Mouse (Mus musculus): ENCODE data around the gene Usp7.
A peak's percentile ranks its signal among the peaks of the same experiment; 100 is the strongest.

Gene Usp7

DNA sequence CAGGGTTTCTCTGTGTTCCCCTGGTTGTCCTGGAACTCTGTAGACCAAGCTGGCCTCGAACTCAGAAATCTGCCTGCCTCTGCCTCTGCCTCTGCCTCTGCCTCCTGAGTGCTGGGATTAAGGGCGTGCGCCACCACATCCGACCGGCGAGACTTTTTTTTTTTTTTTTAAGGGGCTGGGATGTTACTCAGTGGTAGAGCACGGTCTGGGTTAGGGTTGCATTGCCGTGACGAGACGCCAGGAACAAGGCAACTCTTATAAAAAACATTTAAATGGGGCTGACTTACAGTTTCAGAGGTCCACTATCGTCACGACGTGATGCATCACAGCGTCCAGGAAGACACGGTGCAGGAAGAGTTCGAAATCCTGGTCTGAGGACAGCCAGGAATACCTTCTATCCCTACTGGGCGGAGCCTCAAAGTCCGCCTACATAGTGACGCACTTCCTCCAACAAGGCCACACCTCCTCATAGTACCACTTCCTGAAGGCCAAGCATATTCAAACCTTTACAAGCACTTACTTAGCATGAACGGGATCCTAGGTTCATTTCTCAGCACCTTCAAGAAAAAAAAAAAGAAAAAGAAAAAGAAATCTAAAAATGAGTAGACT lies at the start of gene Usp7:
Usp7 (minus strand) TSS at position 360 of the 609 bp plus-strand sequence.
- DNase-seq: no peak

DNA sequence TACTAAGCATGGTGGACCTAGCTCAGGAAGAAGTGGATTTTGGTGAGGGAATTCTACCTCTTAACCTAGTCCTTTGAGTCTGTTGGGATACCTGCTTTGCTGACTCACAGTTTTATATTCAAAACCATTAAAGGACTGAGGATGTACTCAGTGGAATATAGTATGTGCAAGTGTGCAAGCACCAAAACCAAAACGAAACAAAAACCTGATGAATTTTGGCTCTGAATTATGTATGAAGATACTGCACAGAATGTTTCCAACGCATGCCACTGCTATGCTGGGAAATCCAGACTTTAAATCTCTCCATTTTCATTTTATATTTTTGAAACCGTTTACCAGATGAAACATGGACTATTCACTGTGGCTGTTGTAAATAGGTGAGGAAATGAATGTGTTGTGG lies 48.4 kb upstream of the Usp7 start:
- DNase-seq: no peak

- no peak for DNase-seq
Measured at GRCm38 (mm10) chr16:8838921-8839320, 46.8 kb upstream of the Usp7 start.

- no peak for DNase-seq
Measured at GRCm38 (mm10) chr16:8837595-8837994, 45.5 kb upstream of the Usp7 start.

DNA sequence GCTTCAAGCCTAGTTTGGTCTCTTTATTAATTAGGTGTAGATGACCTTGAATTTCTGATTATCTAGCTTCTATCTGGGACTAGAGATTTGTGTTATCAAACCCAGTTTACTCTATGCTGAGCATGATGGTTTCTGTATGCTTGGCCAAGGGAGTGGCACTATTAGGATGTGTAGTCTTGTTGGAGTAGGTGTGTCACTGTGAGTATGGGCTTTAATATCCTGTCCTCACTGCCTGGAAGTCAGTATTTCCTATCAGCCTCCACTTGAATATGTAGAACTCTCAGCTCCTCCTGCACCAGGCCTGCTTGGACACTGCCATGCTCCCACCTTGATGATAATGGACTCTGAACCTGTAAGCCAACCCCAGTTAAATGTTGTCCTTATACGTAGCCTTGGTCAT lies 44.8 kb upstream of the Usp7 start:
- no peak for DNase-seq

GRCm38 (mm10) chr16:8831241-8831640 lies 39.1 kb upstream of the Usp7 start:
- peak; percentile 35 for DNase-seq

- DNase-seq: peak; percentile 59
Measured at GRCm38 (mm10) chr16:8830431-8831211, 38.5 kb upstream of the Usp7 start.

DNA sequence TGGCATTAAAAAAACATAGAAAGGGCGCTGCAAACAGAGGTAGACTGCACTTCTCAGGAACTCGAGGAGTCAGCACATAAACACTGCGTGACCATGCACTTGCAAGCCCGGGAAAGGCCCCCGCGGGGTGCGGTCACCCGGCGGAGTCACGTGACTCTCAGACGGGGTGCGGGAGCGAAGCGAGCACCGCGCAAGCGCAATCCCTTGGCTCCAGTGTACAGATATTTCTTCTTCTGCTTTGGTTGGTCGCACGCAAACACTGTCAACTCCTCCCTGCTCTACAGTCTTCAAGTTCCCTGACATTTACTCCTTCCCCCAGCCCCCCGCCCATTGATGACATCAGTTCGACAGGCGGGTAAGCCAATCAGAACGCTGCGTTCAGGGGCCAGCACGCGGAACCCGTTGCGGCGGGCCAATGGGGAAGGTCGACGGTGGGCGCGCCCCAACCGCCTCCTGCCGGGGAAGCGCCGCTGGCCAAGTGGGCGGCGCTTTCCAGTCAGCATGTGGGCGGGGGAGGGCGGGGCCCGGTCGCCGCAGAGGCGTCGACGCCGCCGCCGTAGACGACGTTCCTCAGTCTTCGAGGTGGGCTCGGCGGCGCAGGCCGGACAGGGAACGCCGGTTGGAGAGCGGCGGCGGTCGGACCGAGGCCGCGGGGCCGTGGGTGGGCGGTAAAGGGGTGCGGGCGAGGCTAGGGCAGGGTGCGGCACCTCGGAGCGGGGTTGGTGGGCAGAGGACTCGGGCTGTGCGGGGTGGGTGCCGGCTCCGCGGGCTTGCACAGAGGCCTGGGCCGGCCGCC lies 37.7 kb upstream of the Usp7 start, which contains the start of gene 1810013L24Rik:
1810013L24Rik (plus strand) TSS at position 537 of the 796 bp plus-strand sequence.
- peak; percentile 98 for DNase-seq

- DNase-seq: peak; percentile 35
Measured at GRCm38 (mm10) chr16:8828636-8829563, 36.8 kb upstream of the Usp7 start.

DNA sequence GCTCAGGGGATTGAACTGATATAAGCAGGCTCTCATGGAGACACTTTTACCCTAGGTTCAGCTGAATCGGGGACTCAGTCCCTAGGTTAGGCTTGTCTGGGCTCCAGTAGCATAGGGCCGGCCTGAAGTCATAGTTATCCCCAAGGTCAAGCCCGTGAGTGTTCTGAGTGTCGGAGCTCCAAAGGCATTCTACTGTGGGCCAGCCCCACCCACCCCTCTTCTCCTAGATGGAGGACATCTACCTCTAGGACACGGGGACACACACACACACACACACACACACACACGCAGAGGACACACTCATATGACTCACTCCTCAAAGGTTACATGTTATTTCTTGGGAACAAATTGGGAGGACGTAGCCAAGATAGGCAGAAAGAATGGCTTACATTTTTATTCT lies 35.3 kb upstream of the Usp7 start:
- DNase-seq: no peak

DNA sequence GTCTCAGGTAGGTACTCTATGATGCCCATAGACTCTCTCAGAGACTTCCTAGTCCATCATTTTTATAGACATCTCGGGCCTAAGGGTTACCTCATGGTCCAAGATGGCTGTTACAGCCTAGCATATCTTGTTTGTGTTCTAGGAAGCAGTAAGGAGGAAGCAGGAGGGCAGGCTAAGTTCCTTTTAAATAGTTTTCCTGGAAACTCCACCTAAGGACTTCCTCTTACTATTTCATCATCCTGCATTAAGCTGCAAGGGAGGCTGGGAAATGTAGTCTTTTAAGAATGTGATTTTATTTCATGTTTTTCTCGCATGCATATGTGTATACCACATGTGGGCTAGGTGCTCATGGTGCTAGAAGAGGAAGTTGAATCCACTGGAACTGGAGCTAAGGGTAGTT lies 31.6 kb upstream of the Usp7 start:
- DNase-seq: no peak

DNA sequence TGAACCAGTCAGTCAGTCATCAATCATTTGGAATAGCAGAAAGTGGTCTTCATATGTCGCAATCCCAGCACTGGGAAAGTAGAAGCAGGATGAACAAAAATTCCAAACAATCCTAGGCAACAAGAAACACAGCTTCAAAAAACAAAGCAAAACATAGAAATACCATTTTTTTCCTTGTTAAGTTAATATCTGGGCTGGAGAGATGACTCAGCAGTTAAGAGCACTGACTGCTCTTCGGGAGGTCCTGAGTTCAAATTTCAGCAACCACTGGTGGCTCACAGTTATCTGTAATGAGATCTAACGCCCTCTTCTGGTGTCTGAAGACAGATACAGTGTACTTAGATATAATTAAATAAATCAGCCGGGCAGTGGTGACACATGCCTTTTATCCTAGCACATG lies 30.5 kb upstream of the Usp7 start:
- DNase-seq: no peak

GRCm38 (mm10) chr16:8821429-8821828 lies 29.3 kb upstream of the Usp7 start:
- DNase-seq: peak; percentile 35

- DNase-seq: peak; percentile 22
Measured at GRCm38 (mm10) chr16:8817872-8818271, 25.8 kb upstream of the Usp7 start.

DNA sequence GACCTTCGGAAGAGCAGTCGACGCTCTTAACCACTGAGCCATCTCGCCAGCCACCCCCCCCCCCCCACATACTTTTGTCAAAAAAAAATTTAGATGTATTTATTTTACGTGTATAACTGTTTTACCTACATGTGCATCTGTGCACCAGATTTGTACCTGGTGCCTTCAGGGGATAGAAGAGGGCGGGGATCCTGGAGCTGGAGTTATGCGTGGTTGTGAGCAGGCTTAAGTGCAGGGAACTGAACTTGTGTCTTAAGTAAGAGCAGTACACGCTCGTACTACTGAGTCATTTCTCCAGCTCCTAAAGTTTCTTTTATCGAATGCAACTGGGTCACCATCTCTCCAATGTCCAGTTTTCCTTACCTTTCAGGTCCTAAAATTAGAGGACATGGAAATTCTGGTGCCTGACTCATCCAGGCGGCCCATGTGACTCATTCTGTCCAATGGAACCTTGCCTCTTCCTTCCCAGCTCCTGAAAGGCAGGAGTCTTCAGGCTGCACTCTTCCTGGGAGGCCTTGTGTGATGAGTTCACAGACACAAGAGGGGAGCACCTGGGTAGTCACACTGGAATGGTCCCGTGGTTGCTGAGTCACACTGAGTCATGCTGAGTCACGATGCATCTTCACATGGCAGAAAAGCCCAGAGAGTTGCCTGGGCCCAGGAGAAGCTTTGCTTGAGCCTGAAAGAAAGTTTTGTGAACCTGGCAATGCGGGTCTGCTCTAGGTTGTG lies 18.5 kb upstream of the Usp7 start:
- no peak for DNase-seq

GRCm38 (mm10) chr16:8806703-8807102 lies 14.6 kb upstream of the Usp7 start:
- DNase-seq: no peak

GRCm38 (mm10) chr16:8795906-8796305 lies 3.8 kb upstream of the Usp7 start:
- DNase-seq: no peak

DNA sequence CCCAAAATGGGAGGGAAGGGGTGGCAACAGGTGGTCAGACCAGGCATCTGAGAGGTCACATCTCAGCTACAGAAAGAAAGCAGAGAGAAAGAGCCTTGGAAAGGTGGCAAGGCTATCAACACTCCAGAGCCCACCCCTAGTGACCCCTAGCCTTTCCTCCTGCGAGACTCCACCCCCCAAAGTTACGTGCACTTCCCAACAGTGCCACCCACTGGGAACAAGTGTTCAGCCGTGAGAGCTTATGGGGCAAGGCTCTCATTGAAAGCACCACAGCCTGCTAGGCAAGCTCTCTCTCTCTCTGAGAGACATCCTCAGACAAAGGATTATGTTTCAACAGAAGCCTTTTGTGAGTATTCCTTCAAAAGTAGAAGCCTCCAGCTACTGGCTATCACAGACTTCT lies 2.8 kb upstream of the Usp7 start:
- no peak for DNase-seq

- DNase-seq: no peak
Measured at GRCm38 (mm10) chr16:8790886-8791285, 1.2 kb downstream of the Usp7 start.

GRCm38 (mm10) chr16:8784753-8785152 lies 7.4 kb downstream of the Usp7 start:
- no peak for DNase-seq

DNA sequence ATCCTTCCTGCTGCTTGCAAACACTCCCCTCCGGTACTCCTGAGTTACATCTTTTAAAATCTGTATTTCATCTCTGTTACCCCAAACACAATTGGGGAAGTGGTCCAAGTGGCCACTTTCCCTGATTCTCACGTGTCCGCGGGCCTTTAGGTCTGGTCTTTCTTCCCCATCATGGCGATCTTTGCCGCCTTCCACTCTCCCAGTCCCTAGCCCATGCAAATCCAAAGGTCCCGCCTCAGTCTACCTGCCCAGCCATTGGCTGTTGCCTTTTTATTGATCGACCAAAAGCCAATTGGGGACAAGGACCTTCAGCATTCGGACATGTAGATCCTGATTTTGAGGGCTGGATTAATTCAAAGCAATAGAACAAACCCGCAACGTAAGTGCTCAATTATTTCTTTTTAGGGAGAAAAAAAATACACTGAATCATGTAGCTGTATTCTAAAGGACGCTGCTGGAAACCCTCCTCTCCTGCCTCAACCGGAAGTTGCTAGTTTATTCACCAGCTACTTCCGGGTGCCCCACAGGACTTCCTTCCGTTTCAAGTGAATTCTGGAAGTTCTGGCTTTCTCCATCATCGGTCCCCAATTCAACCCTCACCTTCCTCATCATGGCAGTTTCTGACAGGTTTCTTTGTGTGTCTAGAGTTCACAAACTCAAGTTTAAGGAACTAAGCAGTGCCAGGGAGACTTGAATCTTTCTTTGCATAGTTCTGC lies 8.8 kb downstream of the Usp7 start:
- DNase-seq: no peak
